Mouse (Mus musculus) myocyte (in vitro differentiated cells): ENCODE results near the gene Rassf3. TPM values are rescaled to one million over a fixed set of nuclear protein-coding genes. Genes with fewer than 3 reads are reported as not detected.

ENCODE experiments used
- H3K27me3 ChIP-seq: one replicate; pipeline ENCODE4 v1.6.1; 2011; ENCODE audit not compliant: control insufficient read depth, insufficient read depth, insufficient read length
- H3K36me3 ChIP-seq: one replicate; pipeline ENCODE4 v1.6.1; 2011; ENCODE audit not compliant: control insufficient read depth, insufficient read depth
- H3K4me2 ChIP-seq: one replicate; pipeline ENCODE4 v1.6.1; 2011; ENCODE audit warnings: low read depth, control low read depth
- H3K4me3 ChIP-seq: one replicate; pipeline ENCODE4 v1.5.1; 2011; ENCODE audit warnings: mild to moderate bottlenecking, control low read depth, moderate library complexity
- H3K79me2 ChIP-seq: one replicate; pipeline ENCODE4 v1.6.1; 2011; ENCODE audit not compliant: control insufficient read depth, insufficient read depth
- H3ac ChIP-seq: one replicate; pipeline ENCODE4 v1.6.1; 2011; ENCODE audit not compliant: control insufficient read depth, insufficient read length
- CEBPB ChIP-seq: IDR thresholded peaks from 2 replicates; pipeline ENCODE4 v1.6.1; 2011; ENCODE audit warnings: mild to moderate bottlenecking, moderate library complexity; ENCODE audit not compliant: poor library complexity, insufficient read depth, severe bottlenecking
- E2F4 ChIP-seq: IDR thresholded peaks from one replicate; pipeline ENCODE4 v1.6.1; 2011; ENCODE audit warnings: mild to moderate bottlenecking, control low read depth, moderate library complexity; ENCODE audit not compliant: insufficient read depth
- MAX ChIP-seq: IDR thresholded peaks from one replicate; pipeline ENCODE4 v1.6.1; 2011; ENCODE audit warnings: low read depth, mild to moderate bottlenecking, control low read depth
- MYOD1 ChIP-seq, 3 experiments: IDR thresholded peaks; one replicate each; pipeline ENCODE4 v1.6.1; 2011; ENCODE audit warnings: control low read depth in 2 of 3, low read depth in 2 of 3, mild to moderate bottlenecking in 2 of 3, moderate library complexity in 1 of 3; ENCODE audit not compliant: insufficient read length in 2 of 3, control insufficient read depth in 1 of 3
- MYOG ChIP-seq, 3 experiments: IDR thresholded peaks; one replicate each; pipeline ENCODE4 v1.6.1; 2011; ENCODE audit warnings: control low read depth in 2 of 3, low read depth in 2 of 3, mild to moderate bottlenecking in 2 of 3; ENCODE audit not compliant: insufficient read length in 2 of 3, control insufficient read depth in 1 of 3, insufficient read depth in 1 of 3
- POLR2A ChIP-seq: IDR thresholded peaks from one replicate; pipeline ENCODE4 v1.6.1; 2011; ENCODE audit warnings: low read depth, mild to moderate bottlenecking, control low read depth, moderate library complexity; ENCODE audit not compliant: insufficient read length
- POLR2AphosphoS2 ChIP-seq: IDR thresholded peaks from one replicate; pipeline ENCODE4 v1.6.1; 2011; ENCODE audit warnings: low read depth, control low read depth; ENCODE audit not compliant: insufficient read length
- REST ChIP-seq: IDR thresholded peaks from one replicate; pipeline ENCODE4 v1.6.1; 2011; ENCODE audit warnings: mild to moderate bottlenecking, control low read depth, moderate library complexity; ENCODE audit not compliant: insufficient read depth, insufficient read length
- SRF ChIP-seq: IDR thresholded peaks from one replicate; pipeline ENCODE4 v1.6.1; 2011; ENCODE audit warnings: low read depth; ENCODE audit not compliant: control insufficient read depth, insufficient read length
- TCF12 ChIP-seq: IDR thresholded peaks from one replicate; pipeline ENCODE4 v1.6.1; 2011; ENCODE audit warnings: mild to moderate bottlenecking, control low read depth; ENCODE audit not compliant: poor library complexity, insufficient read depth, severe bottlenecking
- TCF3 ChIP-seq: IDR thresholded peaks from one replicate; pipeline ENCODE4 v1.6.1; 2011; ENCODE audit warnings: low read depth, control low read depth; ENCODE audit not compliant: insufficient read length
- USF1 ChIP-seq: IDR thresholded peaks from one replicate; pipeline ENCODE4 v1.6.1; 2011; ENCODE audit warnings: low read depth, mild to moderate bottlenecking, control low read depth, moderate library complexity
- polyA plus RNA-seq: library from polyadenylated mRNA; unstranded; fragments of >200 nt; fragmentation: generic; extraction: Trizol; gene quantifications from one replicate; pipeline ENCODE4 v1.2.1, GENCODE M21; 2012; ENCODE audit warnings: missing spikeins

Rassf3 gene
- polyA plus RNA-seq, 1 experiment: 32.3 TPM

GRCm38 (mm10) chr10:121427136-121427535 lies 49.0 kb downstream of the Rassf3 start:
- no peak overlapping the region for H3K4me2 ChIP-seq
- no peak overlapping the region for H3K4me3 ChIP-seq
- no peak overlapping the region for H3ac ChIP-seq
- H3K79me2 ChIP-seq: peaks cover 16% of the 10 kb centered on the region
- TF ChIP-seq MYOG (IDR thresholded peaks at IDR 0.05; ENCODE audit: control insufficient read depth in 1 of 3, insufficient read depth in 1 of 3, insufficient read length in 2 of 3, low read depth in 2 of 3) (no peak), MYOD1 (IDR thresholded peaks at IDR 0.05; ENCODE audit: control insufficient read depth in 1 of 3, insufficient read length in 2 of 3, low read depth in 2 of 3) (no peak), CEBPB (no peak), TCF12 (no peak), USF1 (no peak), POLR2A (no peak), REST (no peak), MAX (no peak), POLR2AphosphoS2 (no peak), E2F4 (no peak), TCF3 (no peak), SRF (no peak)
- H3K27me3 ChIP-seq: no peaks in the 10 kb centered on the region
- no peaks in the 10 kb centered on the region for H3K36me3 ChIP-seq

DNA sequence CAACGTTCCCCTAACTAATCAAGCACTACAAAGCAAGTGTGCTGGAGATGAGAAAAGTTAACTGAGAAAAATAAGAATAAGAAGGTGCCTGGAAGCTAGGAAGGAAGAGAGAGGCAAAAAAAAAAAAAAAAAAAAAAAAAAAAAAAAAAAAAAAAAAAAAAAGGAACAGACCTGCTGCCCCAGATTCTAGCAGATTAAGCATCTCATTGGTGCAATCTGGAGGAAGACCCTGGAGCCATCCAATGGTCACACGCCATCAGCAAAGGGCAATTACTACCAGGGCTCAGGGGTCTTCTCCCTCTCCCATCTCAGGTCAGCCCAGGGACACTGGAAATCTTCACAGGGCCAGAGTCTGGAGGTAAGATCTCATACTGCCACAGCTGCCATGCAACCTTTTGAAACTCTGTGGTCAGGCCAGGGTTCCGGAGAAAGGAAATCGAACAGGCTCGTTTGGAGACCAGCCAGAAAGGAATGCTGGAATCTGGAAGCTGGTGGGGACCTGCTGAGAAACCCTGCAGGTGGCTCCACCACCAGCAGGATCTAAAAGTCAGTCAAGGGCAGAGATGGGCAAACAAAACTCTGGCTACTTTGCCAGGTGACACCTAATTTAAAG lies 49.6 kb downstream of the Rassf3 start:
- no peak overlapping the region for H3K4me3 ChIP-seq
- no peak overlapping the region for H3K4me2 ChIP-seq
- TF ChIP-seq TCF12 (no peak), POLR2AphosphoS2 (no peak), POLR2A (no peak), MAX (no peak), TCF3 (no peak), MYOG (IDR thresholded peaks at IDR 0.05; ENCODE audit: control insufficient read depth in 1 of 3, insufficient read depth in 1 of 3, insufficient read length in 2 of 3, low read depth in 2 of 3) (no peak), USF1 (no peak), MYOD1 (IDR thresholded peaks at IDR 0.05; ENCODE audit: control insufficient read depth in 1 of 3, insufficient read length in 2 of 3, low read depth in 2 of 3) (no peak), REST (no peak), CEBPB (no peak), E2F4 (no peak), SRF (no peak)
- peaks cover 16% of the 10 kb centered on the region for H3K79me2 ChIP-seq
- no peak overlapping the region for H3ac ChIP-seq
- no peaks in the 10 kb centered on the region for H3K36me3 ChIP-seq
- no peaks in the 10 kb centered on the region for H3K27me3 ChIP-seq

- H3K36me3 ChIP-seq: no peaks in the 10 kb centered on the region
- H3K79me2 ChIP-seq: peaks cover 13% of the 10 kb centered on the region
- TF ChIP-seq E2F4 (no peak), CEBPB (no peak), POLR2AphosphoS2 (no peak), USF1 (no peak), MYOG (IDR thresholded peaks at IDR 0.05; ENCODE audit: control insufficient read depth in 1 of 3, insufficient read depth in 1 of 3, insufficient read length in 2 of 3, low read depth in 2 of 3) (no peak), SRF (no peak)
- H3K4me2 ChIP-seq: no peak overlapping the region
- H3K27me3 ChIP-seq: no peaks in the 10 kb centered on the region
- H3ac ChIP-seq: no peak overlapping the region
- H3K4me3 ChIP-seq: no peak overlapping the region
Measured at GRCm38 (mm10) chr10:121425506-121426025, 50.6 kb downstream of the Rassf3 start.

GRCm38 (mm10) chr10:121425079-121425478 lies 51.1 kb downstream of the Rassf3 start:
- Histone ChIP-seq H3K4me3 (no peak overlapping the region), H3K79me2 (peaks cover 8% of the 10 kb centered on the region), H3K36me3 (no peaks in the 10 kb centered on the region), H3ac (no peak overlapping the region), H3K27me3 (no peaks in the 10 kb centered on the region), H3K4me2 (no peak overlapping the region)
- TF ChIP-seq SRF (no peak), MAX (no peak), TCF3 (no peak), POLR2A (no peak), REST (no peak), POLR2AphosphoS2 (no peak), USF1 (no peak), TCF12 (no peak), MYOG (IDR thresholded peaks at IDR 0.05; ENCODE audit: control insufficient read depth in 1 of 3, insufficient read depth in 1 of 3, insufficient read length in 2 of 3, low read depth in 2 of 3) (no peak), CEBPB (no peak), E2F4 (no peak), MYOD1 (IDR thresholded peaks at IDR 0.05; ENCODE audit: control insufficient read depth in 1 of 3, insufficient read length in 2 of 3, low read depth in 2 of 3) (no peak)
